Mouse (Mus musculus) E14TG2a.4 (cell line): ENCODE results near the gene Cnp.

Experiments used
- CTCF ChIP-seq: conservative IDR thresholded peaks from 2 replicates; pipeline ENCODE4 v1.5.1; 2014; ENCODE audit warnings: low read length
- NANOG ChIP-seq: IDR thresholded peaks from 2 replicates; pipeline ENCODE4 v1.6.1; 2014; ENCODE audit warnings: borderline replicate concordance, low read length, mixed read lengths
- POU5F1 ChIP-seq: IDR thresholded peaks from 2 replicates; pipeline ENCODE4 v1.6.1; 2014; ENCODE audit warnings: low read length, borderline replicate concordance

- TF ChIP-seq CTCF, result peak; percentile 66
- TF ChIP-seq POU5F1, result no peak
- no peak for TF ChIP-seq NANOG
Observed at GRCm38 (mm10) chr11:100570430-100571201, 4.1 kb upstream of the Cnp start.
